Mouse (Mus musculus) thymus, postnatal 4 days (tissue): Measurements from ENCODE around the gene Gm11541.
"Not testable (repeated sequence)": the region's sequence is repeated elsewhere in the genome, so short reads cannot be mapped to it uniquely, and the experiment has no call there.

Source experiments
- DNase-seq: peaks from one replicate; pipeline ENCODE4 v3.0.0; 2021

The Gm11541 gene

DNA sequence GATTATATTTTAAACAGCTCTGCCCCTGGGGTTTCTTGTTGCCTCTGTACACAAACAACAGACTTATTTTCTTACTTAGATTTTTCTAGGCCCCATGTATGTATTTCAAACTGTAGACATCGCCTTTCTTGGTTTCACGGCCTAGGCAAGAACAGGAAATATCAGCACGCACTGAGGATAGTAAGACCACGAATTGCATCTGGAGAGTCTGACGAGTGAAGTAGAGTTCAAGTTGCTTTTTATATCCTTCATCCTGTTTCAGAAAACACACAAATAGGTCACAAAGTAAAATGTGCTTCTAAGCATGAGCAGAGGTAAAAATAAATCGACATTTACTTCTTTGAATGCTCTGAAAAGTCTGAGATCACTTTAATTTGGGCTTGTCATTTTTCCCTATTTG lies 8.8 kb downstream of the Gm11541 start:
- DNase-seq: no peak

DNA sequence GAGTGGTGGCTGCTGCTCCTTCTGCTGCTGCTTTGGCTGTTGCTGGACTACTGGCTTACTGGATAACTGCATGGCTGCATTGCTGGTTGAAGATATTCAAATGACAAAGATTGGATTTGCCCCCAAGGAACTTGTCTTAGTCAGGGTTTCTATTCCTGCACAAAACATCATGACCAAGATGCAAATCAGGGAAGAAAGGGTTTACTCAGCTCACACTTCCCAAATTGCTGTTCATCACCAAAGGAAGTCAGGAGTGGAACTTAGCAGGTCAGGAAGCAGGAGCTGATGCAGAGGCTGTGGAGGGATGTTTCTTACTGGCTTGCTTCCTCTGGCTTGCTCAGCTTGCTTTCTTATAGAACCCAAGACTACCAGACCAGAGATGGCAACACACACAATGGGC lies 11.8 kb downstream of the Gm11541 start:
- not testable (repeated sequence) for DNase-seq

DNA sequence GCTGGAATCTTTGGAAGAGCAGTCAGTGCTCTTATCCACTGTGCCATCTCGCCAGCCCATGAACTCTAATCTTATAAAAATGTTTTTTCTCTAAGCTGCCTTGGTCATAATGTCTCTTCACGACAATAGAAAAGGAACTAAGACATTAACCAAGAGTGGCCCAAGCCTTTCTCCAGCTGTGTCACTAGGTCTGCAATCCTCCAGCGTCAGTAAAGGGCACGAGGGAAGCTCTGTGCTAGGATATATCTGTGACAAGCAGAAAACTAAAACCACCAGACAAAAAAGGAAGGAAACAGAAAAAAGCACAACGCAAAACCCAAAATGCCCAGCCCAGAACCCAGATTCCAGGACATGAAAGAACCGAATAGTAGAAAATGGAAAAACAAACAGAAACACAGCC lies 17.1 kb downstream of the Gm11541 start:
- DNase-seq: no peak

DNA sequence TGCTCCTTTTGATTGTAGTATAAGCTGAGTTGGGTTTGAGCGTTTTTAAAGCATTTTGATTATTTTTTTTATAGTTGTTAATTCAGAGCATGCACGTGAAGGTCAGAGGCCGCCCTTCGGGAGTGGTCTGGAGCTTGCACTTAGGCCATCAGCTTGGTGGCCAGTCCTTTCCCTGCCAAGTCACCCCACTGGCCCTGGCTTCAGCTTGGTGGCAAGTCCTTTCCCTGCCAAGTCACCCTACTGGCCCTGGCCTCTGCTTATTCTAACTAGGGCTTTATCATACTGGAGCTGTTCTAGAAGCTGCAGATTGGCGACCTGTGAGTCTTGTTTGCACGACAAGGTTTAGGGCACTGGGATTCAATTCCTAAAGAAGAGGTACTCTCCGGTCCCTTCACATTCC lies 21.9 kb downstream of the Gm11541 start:
- DNase-seq: no peak

DNA sequence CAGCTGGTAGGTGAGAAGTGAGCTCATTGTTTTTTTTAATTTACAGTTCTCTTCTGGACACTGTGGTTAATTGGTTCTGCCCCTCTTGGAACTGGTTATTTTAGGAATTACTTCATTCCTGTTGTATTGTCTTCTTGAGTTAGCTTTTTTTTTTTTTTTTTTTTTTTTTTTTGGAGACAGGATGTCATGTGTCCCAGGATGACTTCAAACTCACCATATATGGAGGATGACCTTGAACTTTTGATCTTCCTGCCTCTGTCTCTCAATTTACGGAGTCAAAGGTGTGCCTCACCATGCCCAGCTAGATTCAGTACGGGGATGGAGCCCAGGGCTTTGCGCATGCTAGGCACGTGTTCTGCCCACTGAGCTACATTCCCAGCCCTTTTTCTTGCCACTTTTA lies 22.7 kb downstream of the Gm11541 start:
- DNase-seq: no peak

DNA sequence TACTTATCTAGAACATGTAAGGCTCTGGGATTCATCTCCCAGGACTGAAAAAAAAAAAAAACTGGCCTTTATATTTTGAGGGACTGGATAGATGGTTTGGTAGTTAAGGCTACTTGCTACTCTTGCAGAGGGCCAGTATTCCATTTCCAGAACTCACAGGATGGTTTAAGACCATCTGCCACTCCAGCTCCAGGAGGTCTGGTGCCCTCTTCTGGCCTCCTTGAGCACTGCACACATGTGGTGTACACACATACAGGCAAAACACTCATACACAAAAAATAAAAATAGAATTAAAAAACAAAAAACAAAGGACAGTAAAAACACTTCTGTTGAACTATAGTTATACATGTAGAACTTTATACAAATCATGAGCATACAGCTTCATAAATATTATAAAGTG lies 23.7 kb downstream of the Gm11541 start:
- DNase-seq: peak; percentile 47

DNA sequence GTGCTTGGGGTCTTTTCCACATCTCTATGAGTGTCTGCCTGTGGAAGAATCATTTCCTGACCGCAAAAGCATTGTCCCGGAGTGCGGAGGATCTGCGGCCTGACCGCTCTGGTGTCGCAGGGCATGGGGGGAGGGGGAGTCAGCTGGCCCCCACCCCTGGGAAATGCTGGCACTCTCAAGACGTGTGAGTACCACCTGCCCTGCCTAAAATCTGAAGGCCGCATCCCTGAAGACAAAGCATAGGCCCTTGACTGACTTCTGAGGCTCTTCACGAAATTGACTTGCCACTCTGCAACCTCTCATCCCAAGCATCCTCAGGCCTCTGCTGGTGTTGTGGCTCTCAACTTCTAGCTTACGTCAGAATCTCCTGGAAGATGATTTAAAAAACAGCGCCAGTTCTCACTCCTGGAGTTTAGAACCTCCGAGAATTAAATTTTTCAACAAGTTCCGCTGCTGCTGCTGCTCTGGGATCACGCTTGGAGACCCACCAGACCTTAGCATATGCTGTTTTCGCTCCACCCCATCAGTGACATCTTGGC lies 26.6 kb downstream of the Gm11541 start:
- DNase-seq: no peak

DNA sequence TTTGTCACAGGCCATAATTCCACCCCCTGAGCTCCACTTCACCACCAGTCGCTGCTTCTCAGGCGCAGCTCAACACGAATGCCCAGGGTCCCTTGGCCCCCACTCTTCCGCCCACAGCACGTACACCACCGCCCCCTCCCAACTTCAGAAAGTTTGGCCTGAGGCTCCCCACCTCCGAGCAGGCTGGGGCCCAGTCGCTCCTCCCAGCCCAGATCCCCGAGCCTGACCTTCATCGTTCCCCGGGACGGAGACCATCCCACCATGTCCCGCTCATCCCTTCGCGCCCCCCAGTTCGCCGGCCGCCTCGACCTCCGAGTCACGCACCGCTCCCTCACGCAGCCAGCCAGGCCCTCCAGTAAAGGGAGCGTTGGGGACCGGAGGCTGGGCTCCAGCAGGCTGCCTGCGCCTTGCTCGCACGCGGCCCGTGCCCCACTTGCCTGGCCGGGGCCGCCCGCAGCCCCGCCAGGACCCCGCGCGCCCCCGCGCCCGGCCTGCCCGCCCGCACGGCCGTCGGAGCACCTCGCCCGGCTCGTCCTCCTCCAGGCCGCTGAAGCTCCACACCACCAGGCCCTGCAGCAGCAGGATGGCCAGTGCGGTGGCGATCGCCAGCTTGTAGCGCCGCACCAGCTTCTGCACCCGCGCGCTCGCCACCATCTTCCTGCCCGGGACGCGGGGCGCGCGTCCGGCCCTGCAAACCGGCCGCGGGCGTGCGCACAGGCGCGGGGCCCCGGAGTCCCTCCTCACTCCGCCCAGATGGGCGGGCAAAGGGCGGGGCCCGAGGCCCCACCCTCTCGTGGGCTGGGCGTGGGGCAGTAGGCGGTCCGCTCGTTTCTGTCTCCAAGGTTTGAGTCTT lies 27.3 kb downstream of the Gm11541 start, which contains the start of gene Xylt2:
Gene Xylt2 (minus strand): TSS at position 762 of the 853 bp plus-strand sequence.
- DNase-seq: peak; percentile 96

DNA sequence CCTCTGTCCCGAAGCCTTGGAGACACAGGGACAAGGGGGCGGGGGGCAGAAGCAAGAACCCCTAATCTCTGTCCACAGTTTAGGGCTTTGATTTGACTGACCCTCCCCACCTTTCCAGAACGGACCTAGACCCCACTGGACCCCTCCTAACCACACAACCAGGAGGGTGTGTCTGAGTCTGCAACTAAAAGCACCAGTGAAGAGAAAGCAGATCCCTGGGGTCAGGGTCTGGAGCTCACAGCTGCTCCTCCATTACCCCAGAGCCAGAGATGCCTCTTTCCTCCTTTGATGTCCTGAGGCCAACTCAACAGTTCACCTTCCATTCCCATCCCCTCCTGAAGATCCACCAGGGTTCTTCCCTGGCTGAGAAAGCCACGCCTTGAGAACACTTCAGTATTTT lies 28.0 kb downstream of the Gm11541 start:
- no peak for DNase-seq

DNA sequence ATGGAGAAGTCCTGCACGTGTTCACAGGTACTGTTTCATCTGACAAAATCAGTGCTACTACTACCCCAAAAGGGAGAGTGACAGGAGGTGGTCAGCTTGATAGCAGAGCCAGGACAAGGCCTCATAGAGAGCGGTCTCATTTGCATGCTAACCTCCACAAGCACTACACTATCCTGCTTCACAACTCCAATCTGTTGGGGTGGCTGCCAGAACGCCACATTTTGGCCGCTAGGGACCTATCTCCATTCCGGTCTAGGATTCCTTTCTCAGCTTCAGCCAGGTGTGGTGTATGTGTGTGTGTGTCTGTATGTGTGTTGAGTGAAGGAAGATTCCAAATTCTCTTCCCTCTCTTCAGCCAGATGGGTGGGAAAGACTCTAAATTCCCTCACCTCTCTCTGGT lies 28.9 kb downstream of the Gm11541 start:
- DNase-seq: no peak

DNA sequence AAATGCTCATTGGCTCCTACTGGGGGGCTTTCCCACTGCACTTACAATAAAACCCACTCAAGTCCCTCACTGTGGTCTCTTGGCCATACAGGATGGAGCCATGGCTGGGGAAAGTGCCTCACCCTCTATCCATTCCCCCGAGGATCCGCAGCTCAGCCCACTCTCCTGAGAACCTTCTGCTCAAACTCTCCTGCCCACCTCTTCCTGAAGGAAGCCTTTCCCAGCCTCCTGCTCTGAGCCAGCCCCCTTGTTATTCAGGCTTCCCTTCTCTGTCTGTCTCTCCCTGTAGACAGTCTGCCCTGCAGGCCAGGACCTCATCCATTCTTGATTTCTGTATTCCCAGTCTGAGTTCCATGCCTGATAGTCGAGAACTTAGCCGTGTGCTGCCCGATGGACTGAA lies 29.3 kb downstream of the Gm11541 start:
- no peak for DNase-seq

DNA sequence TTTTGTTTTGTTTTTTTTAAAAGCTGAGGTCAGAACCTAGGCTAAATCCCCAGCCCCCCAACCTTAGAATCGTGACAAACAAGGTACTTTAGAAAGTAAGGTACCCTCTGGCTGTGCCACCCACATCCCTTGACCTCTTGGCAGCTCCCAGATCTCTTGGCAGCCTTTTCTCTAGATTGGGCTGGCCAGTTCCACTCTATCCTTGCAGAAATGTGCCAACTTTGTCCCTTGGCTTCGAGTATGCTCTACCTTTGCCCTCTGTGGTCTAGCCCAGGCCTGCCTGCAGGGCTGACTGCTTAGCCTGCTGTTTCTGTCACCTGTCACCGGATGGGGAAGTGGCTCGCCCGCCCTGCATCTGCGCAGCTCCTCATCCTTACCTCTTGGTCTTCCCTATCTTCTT lies 39.0 kb downstream of the Gm11541 start:
- DNase-seq: no peak

DNA sequence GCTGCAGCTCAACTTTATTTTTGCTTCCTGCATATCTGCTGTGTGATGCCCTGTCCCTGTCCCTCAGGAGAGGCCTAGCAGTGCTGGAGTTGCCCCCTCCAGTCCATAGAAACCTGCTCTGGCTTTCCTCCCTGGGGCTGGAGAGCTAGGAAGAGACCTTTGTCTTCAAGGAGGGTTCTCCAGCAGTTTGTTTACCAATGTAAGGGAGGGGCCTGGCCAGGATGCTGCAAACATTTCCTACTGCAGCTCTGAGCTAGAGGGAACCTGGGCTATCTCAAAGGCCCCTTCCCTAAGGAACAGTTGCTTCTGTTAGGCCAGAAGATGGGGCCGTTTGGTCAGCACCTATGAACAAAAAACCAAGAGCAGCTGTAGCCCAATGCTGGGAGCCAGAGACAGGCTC lies 43.0 kb downstream of the Gm11541 start:
- DNase-seq: no peak

DNA sequence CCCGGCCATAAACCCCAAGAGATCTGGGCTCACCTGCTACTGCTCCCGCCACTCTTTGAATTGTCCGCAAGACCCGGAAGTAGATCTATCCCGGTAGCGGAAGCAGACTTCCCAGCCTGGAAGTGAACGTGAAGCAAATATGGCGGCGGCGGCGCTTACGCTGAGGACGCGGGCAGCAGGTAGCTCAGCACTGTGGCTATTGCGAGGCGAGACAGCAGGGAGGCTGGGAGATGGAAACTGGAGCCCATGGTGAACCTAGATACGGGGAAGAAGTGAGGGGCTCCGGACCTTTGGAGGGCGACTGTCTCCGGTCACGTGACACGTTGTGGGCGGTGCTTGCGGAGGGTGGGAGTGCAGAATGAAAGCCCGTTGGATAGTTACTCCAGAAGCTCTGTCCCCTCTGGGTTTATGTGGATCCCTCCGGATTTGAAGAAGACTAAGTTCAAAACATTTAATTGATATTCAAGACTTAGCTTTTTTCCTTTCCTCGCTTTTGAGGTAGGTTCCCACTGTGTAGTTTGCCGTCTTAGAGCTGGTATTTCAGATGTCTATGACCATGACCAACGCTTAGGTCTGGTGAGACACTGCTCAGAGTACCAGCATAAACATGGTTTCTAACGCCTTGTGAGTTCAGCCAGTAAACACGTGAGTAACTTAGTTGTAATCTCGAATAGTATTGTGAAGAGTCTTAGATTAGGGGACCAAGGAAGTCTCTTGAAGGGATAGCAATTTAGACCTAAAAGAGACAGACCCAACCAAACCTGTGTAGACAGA lies 50.4 kb downstream of the Gm11541 start, which contains the start of the genes Mrpl27 and Eme1:
Gene Mrpl27 (plus strand): TSS at position 105 of the 774 bp plus-strand sequence.
Gene Eme1 (minus strand): TSS at position 302 of the 774 bp plus-strand sequence.
- DNase-seq: peak; percentile 93

GRCm38 (mm10) chr11:94652973-94653372 lies 51.3 kb downstream of the Gm11541 start:
- no peak for DNase-seq

- not testable (repeated sequence) for DNase-seq
These were observed 53.1 kb downstream of the Gm11541 start for GRCm38 (mm10) chr11:94651241-94651640.

DNA sequence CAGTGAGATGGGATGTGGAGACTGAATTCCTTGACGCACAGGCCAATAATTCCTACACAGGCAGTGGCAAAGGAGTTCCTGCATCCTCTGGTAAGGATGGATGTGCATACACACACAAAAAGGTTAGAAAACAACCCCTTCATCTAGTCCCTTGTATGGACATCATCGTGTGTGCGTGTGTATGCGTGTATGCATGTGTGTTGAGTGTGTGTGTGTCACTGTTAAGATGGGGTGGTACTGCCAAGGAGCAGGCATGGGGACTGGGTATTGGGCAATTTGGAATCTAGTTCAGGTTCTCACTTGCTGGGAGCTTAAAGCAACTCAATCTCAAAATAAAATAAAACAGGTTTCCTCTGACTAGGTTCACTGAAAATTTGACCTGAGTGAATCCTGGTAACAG lies 57.8 kb downstream of the Gm11541 start:
- no peak for DNase-seq
